Mouse (Mus musculus): Measurements from ENCODE around the gene Cfd. TPM values are rescaled to one million over a fixed set of nuclear protein-coding genes. Genes with fewer than 3 reads are reported as not detected.

Cfd gene
- total and polyA plus RNA-seq, 2 experiments from 2014 or later = not detected

DNA sequence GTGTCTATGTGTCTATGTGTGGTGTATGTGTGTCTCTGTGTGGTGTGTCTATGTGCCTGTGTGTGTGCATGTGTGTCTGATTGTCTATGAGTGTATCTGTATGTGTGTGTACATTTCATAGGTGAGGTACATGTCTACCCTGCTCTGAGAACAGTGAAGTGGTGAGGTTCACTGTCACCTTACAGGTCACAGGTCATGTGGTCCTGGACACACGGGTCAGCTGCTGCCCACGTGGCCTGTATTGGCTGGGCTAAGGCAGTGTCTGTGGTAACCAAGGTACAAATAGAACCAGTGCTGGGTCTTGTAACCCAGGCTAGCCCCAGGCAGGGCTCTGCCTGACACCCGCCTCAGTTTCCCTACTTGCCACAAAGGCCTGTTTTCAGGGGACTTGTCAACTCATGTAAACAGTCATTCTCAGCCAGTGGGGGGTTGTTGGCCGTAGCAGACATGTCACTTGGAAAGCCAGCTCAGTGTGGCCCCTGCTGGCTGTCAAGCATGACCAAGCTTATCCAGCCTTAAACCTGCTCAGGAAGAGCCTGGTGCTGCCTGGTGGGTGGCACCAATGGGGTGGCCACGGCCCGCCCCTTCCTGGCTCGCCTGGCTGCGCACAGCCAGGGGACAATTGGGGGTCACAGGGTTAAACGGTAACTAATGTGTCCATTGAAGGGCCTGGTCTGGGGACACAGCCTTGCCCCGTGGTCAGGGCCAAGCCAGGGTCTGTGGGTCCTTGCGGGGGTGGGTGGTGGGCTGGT is 47.3 kb downstream of the Cfd start:
- no peak for TF ChIP-seq CTCF (IDR thresholded peaks at IDR 0.05; ENCODE audit: low read depth)
- no peak for TF ChIP-seq EP300 (IDR thresholded peaks at IDR 0.05; ENCODE audit: low read depth)
- no peak overlapping the region for H3K9ac ChIP-seq (replicated peaks; ENCODE audit: low read depth, low read length)
- no peak for DNase-seq (ENCODE audit: low spot score)
- H3K27ac ChIP-seq (ENCODE audit: low read depth) = no peak overlapping the region
- H3K27me3 ChIP-seq (ENCODE audit: control insufficient read depth, insufficient read depth, low read length) = no peaks in the 10 kb centered on the region
- no peak for ATAC-seq (ENCODE audit: insufficient read depth, low read depth)
- H3K4me1 ChIP-seq (ENCODE audit: control insufficient read depth, insufficient read depth) = peaks cover 25% of the 10 kb centered on the region
- H3K4me3 ChIP-seq (ENCODE audit: low read depth, low read length) = no peak overlapping the region
- 85% methylated on average over 11 of the region's 11 CpGs for WGBS
- peak overlapping the region; percentile 55; the same call in 1 of the 2 replicates for H3K4me2 ChIP-seq (ENCODE audit: low read depth, low read length)
- H3K36me3 ChIP-seq (replicated peaks; ENCODE audit: control insufficient read depth, insufficient read depth, low read length) = no peaks in the 10 kb centered on the region
- H3K9me3 ChIP-seq (replicated peaks; ENCODE audit: control insufficient read depth, low read length) = no peaks in the 10 kb centered on the region

DNA sequence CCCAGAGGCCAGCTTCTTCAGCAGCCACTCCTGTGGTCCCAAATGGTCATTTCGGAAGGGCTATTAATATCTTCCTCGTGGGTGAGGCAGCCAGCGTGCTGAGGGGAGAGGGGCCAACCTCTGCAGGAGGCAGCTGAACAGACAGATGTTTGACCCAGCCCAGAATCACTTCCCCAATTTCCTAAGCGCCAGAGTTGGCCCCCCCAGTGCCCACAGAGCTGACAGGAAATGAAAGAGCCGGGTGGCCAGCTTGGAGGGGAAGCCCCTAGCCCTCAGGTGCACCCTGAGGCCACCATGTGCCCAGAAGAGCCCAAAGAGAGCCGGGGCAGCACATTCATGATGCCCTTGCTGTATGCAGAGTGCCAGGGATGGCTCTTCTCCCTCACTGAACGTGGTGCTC is 50.1 kb downstream of the Cfd start:
- peaks cover 24% of the 10 kb centered on the region for H3K4me1 ChIP-seq (ENCODE audit: control insufficient read depth, insufficient read depth)
- DNase-seq (ENCODE audit: low spot score) = no peak
- H3K27ac ChIP-seq (ENCODE audit: low read depth) = no peak overlapping the region
- 31% methylated on average over 7 of the region's 7 CpGs for WGBS
- no peaks in the 10 kb centered on the region for H3K36me3 ChIP-seq (replicated peaks; ENCODE audit: control insufficient read depth, insufficient read depth, low read length)
- ATAC-seq (ENCODE audit: insufficient read depth, low read depth) = no peak
- H3K4me3 ChIP-seq (ENCODE audit: low read depth, low read length) = no peak overlapping the region
- 0 out of 2 replicates have a peak overlapping the region, but pooled peaks have one; percentile 19 for H3K9ac ChIP-seq (replicated peaks; ENCODE audit: low read depth, low read length)
- no peak overlapping the region for H3K4me2 ChIP-seq (ENCODE audit: low read depth, low read length)
- no peaks in the 10 kb centered on the region for H3K27me3 ChIP-seq (ENCODE audit: control insufficient read depth, insufficient read depth, low read length)
- no peaks in the 10 kb centered on the region for H3K9me3 ChIP-seq (replicated peaks; ENCODE audit: control insufficient read depth, low read length)
- no peak for TF ChIP-seq EP300 (IDR thresholded peaks at IDR 0.05; ENCODE audit: low read depth)
- no peak for TF ChIP-seq CTCF (IDR thresholded peaks at IDR 0.05; ENCODE audit: low read depth)

Small RNA genes lying within 50 kb of the gene (microRNA-seq; reads per million reads assigned to microRNA genes)
- gene Mir6910 = not detected

Other genes with a start within 250 kb of the Cfd start
Only the 30 nearest of the 35 such genes appear.
- 19.7 and 28.3 TPM in 2 replicates for gene Tpgs1, start 221.5 kb upstream of the Cfd start, total RNA-seq (2014; rRNA removed; ENCODE audit: low replicate concordance)
- 43.6 and 45.3 TPM in 2 replicates for gene Tpgs1, start 221.5 kb upstream of the Cfd start, polyA plus RNA-seq (2015; fragmentation: Nextera tagmentation; extraction: Ambion mirVana)
- 162 and 183 TPM in 2 replicates for gene Cdc34, start 208.7 kb upstream of the Cfd start, total RNA-seq (2014; rRNA removed; ENCODE audit: low replicate concordance)
- gene Cdc34, start 208.7 kb upstream of the Cfd start, polyA plus RNA-seq (2015; fragmentation: Nextera tagmentation; extraction: Ambion mirVana) = 115 and 120 TPM in 2 replicates
- 2.4 and 2.5 TPM in 2 replicates for gene Gzmm, start 201.8 kb upstream of the Cfd start, total RNA-seq (2014; rRNA removed; ENCODE audit: low replicate concordance)
- gene Gzmm, start 201.8 kb upstream of the Cfd start, polyA plus RNA-seq (2015; fragmentation: Nextera tagmentation; extraction: Ambion mirVana) = 2.1 and 2.8 TPM in 2 replicates
- gene Bsg, start 186.4 kb upstream of the Cfd start, total RNA-seq (2014; rRNA removed; ENCODE audit: low replicate concordance) = 1,449 and 1,606 TPM in 2 replicates
- gene Bsg, start 186.4 kb upstream of the Cfd start, polyA plus RNA-seq (2015; fragmentation: Nextera tagmentation; extraction: Ambion mirVana) = 1,256 and 1,260 TPM in 2 replicates
- gene Hcn2, start 174.2 kb upstream of the Cfd start, total RNA-seq (2014; rRNA removed; ENCODE audit: low replicate concordance) = 3.5 and 5.5 TPM in 2 replicates
- gene Hcn2, start 174.2 kb upstream of the Cfd start, polyA plus RNA-seq (2015; fragmentation: Nextera tagmentation; extraction: Ambion mirVana) = 0.40 and 0.45 TPM in 2 replicates
- gene Polrmt, start 144.3 kb upstream of the Cfd start, total RNA-seq (2014; rRNA removed; ENCODE audit: low replicate concordance) = 36.9 and 56.2 TPM in 2 replicates
- 25.1 and 26.3 TPM in 2 replicates for gene Polrmt, start 144.3 kb upstream of the Cfd start, polyA plus RNA-seq (2015; fragmentation: Nextera tagmentation; extraction: Ambion mirVana)
- gene Fgf22, start 135.8 kb upstream of the Cfd start, total RNA-seq (2014; rRNA removed; ENCODE audit: low replicate concordance) = not detected in 2 replicates
- 0.14 TPM in 1 of 2 replicates, not detected in the other for gene Fgf22, start 135.8 kb upstream of the Cfd start, polyA plus RNA-seq (2015; fragmentation: Nextera tagmentation; extraction: Ambion mirVana)
- 38.6 and 67.5 TPM in 2 replicates for gene Rnf126, start 123.9 kb upstream of the Cfd start, total RNA-seq (2014; rRNA removed; ENCODE audit: low replicate concordance)
- 35.9 and 37.6 TPM in 2 replicates for gene Rnf126, start 123.9 kb upstream of the Cfd start, polyA plus RNA-seq (2015; fragmentation: Nextera tagmentation; extraction: Ambion mirVana)
- gene Fstl3, start 113.6 kb upstream of the Cfd start, total RNA-seq (2014; rRNA removed; ENCODE audit: low replicate concordance) = 21.4 and 28.0 TPM in 2 replicates
- 13.2 and 13.7 TPM in 2 replicates for gene Fstl3, start 113.6 kb upstream of the Cfd start, polyA plus RNA-seq (2015; fragmentation: Nextera tagmentation; extraction: Ambion mirVana)
- 1.3 and 1.4 TPM in 2 replicates for gene Prss57, start 99.9 kb upstream of the Cfd start, total RNA-seq (2014; rRNA removed; ENCODE audit: low replicate concordance)
- not detected in 2 replicates for gene Prss57, start 99.9 kb upstream of the Cfd start, polyA plus RNA-seq (2015; fragmentation: Nextera tagmentation; extraction: Ambion mirVana)
- 31.2 and 52.3 TPM in 2 replicates for gene Palm, start 97.3 kb upstream of the Cfd start, total RNA-seq (2014; rRNA removed; ENCODE audit: low replicate concordance)
- 39.8 and 44.0 TPM in 2 replicates for gene Palm, start 97.3 kb upstream of the Cfd start, polyA plus RNA-seq (2015; fragmentation: Nextera tagmentation; extraction: Ambion mirVana)
- not detected in 2 replicates for gene Misp, start 69.9 kb upstream of the Cfd start, total RNA-seq (2014; rRNA removed; ENCODE audit: low replicate concordance)
- gene Misp, start 69.9 kb upstream of the Cfd start, polyA plus RNA-seq (2015; fragmentation: Nextera tagmentation; extraction: Ambion mirVana) = 0.08 and 0.41 TPM in 2 replicates
- 186 and 196 TPM in 2 replicates for gene Ptbp1, start 36.4 kb upstream of the Cfd start, total RNA-seq (2014; rRNA removed; ENCODE audit: low replicate concordance)
- gene Ptbp1, start 36.4 kb upstream of the Cfd start, polyA plus RNA-seq (2015; fragmentation: Nextera tagmentation; extraction: Ambion mirVana) = 39.8 and 40.4 TPM in 2 replicates
- gene Prtn3, start 16.4 kb upstream of the Cfd start, total RNA-seq (2014; rRNA removed; ENCODE audit: low replicate concordance) = not detected in 2 replicates
- 0.70 and 0.74 TPM in 2 replicates for gene Prtn3, start 16.4 kb upstream of the Cfd start, polyA plus RNA-seq (2015; fragmentation: Nextera tagmentation; extraction: Ambion mirVana)
- gene Plppr3, start 16.2 kb upstream of the Cfd start, total RNA-seq (2014; rRNA removed; ENCODE audit: low replicate concordance) = 3.2 and 5.9 TPM in 2 replicates
- 2.5 and 3.0 TPM in 2 replicates for gene Plppr3, start 16.2 kb upstream of the Cfd start, polyA plus RNA-seq (2015; fragmentation: Nextera tagmentation; extraction: Ambion mirVana)
- not detected in 2 replicates for gene Elane, start 4.6 kb upstream of the Cfd start, total RNA-seq (2014; rRNA removed; ENCODE audit: low replicate concordance)
- not detected in 2 replicates for gene Elane, start 4.6 kb upstream of the Cfd start, polyA plus RNA-seq (2015; fragmentation: Nextera tagmentation; extraction: Ambion mirVana)
- 64.7 and 77.6 TPM in 2 replicates for gene Med16, start 18.1 kb downstream of the Cfd start, total RNA-seq (2014; rRNA removed; ENCODE audit: low replicate concordance)
- 30.9 and 36.2 TPM in 2 replicates for gene Med16, start 18.1 kb downstream of the Cfd start, polyA plus RNA-seq (2015; fragmentation: Nextera tagmentation; extraction: Ambion mirVana)
- not detected in 2 replicates for gene Gm26602, start 20.0 kb downstream of the Cfd start, total RNA-seq (2014; rRNA removed; ENCODE audit: low replicate concordance)
- 4.0 and 6.0 TPM in 2 replicates for gene Gm26602, start 20.0 kb downstream of the Cfd start, polyA plus RNA-seq (2015; fragmentation: Nextera tagmentation; extraction: Ambion mirVana)
- gene Kiss1r, start 26.1 kb downstream of the Cfd start, total RNA-seq (2014; rRNA removed; ENCODE audit: low replicate concordance) = not detected in 2 replicates
- gene Kiss1r, start 26.1 kb downstream of the Cfd start, polyA plus RNA-seq (2015; fragmentation: Nextera tagmentation; extraction: Ambion mirVana) = 0.45 and 0.57 TPM in 2 replicates
- 40.9 and 58.4 TPM in 2 replicates for gene R3hdm4, start 30.4 kb downstream of the Cfd start, total RNA-seq (2014; rRNA removed; ENCODE audit: low replicate concordance)
- 104 and 107 TPM in 2 replicates for gene R3hdm4, start 30.4 kb downstream of the Cfd start, polyA plus RNA-seq (2015; fragmentation: Nextera tagmentation; extraction: Ambion mirVana)
- 5.3 and 5.6 TPM in 2 replicates for gene Arid3a, start 36.2 kb downstream of the Cfd start, total RNA-seq (2014; rRNA removed; ENCODE audit: low replicate concordance)
- gene Arid3a, start 36.2 kb downstream of the Cfd start, polyA plus RNA-seq (2015; fragmentation: Nextera tagmentation; extraction: Ambion mirVana) = 0.65 and 0.77 TPM in 2 replicates
- gene Wdr18, start 69.3 kb downstream of the Cfd start, total RNA-seq (2014; rRNA removed; ENCODE audit: low replicate concordance) = 29.3 and 51.5 TPM in 2 replicates
- gene Wdr18, start 69.3 kb downstream of the Cfd start, polyA plus RNA-seq (2015; fragmentation: Nextera tagmentation; extraction: Ambion mirVana) = 54.3 and 58.4 TPM in 2 replicates
- not detected in 2 replicates for gene Grin3b, start 79.9 kb downstream of the Cfd start, total RNA-seq (2014; rRNA removed; ENCODE audit: low replicate concordance)
- 0.29 and 0.34 TPM in 2 replicates for gene Grin3b, start 79.9 kb downstream of the Cfd start, polyA plus RNA-seq (2015; fragmentation: Nextera tagmentation; extraction: Ambion mirVana)
- gene Tmem259, start 93.5 kb downstream of the Cfd start, total RNA-seq (2014; rRNA removed; ENCODE audit: low replicate concordance) = 162 and 182 TPM in 2 replicates
- 18.0 and 18.1 TPM in 2 replicates for gene Tmem259, start 93.5 kb downstream of the Cfd start, polyA plus RNA-seq (2015; fragmentation: Nextera tagmentation; extraction: Ambion mirVana)
- 142 and 158 TPM in 2 replicates for gene Cnn2, start 97.7 kb downstream of the Cfd start, total RNA-seq (2014; rRNA removed; ENCODE audit: low replicate concordance)
- 126 and 149 TPM in 2 replicates for gene Cnn2, start 97.7 kb downstream of the Cfd start, polyA plus RNA-seq (2015; fragmentation: Nextera tagmentation; extraction: Ambion mirVana)
- gene Abca7, start 105.6 kb downstream of the Cfd start, total RNA-seq (2014; rRNA removed; ENCODE audit: low replicate concordance) = 10.4 and 11.4 TPM in 2 replicates
- 1.9 TPM in 2 replicates for gene Abca7, start 105.6 kb downstream of the Cfd start, polyA plus RNA-seq (2015; fragmentation: Nextera tagmentation; extraction: Ambion mirVana)
- gene Arhgap45, start 125.8 kb downstream of the Cfd start, total RNA-seq (2014; rRNA removed; ENCODE audit: low replicate concordance) = 3.9 and 11.0 TPM in 2 replicates
- gene Arhgap45, start 125.8 kb downstream of the Cfd start, polyA plus RNA-seq (2015; fragmentation: Nextera tagmentation; extraction: Ambion mirVana) = 1.9 TPM in 2 replicates
- 70.6 and 106 TPM in 2 replicates for gene Polr2e, start 148.9 kb downstream of the Cfd start, total RNA-seq (2014; rRNA removed; ENCODE audit: low replicate concordance)
- gene Polr2e, start 148.9 kb downstream of the Cfd start, polyA plus RNA-seq (2015; fragmentation: Nextera tagmentation; extraction: Ambion mirVana) = 120 and 123 TPM in 2 replicates
- gene Gpx4, start 156.3 kb downstream of the Cfd start, total RNA-seq (2014; rRNA removed; ENCODE audit: low replicate concordance) = 490 and 500 TPM in 2 replicates
- gene Gpx4, start 156.3 kb downstream of the Cfd start, polyA plus RNA-seq (2015; fragmentation: Nextera tagmentation; extraction: Ambion mirVana) = 874 and 900 TPM in 2 replicates
- gene Sbno2, start 214.7 kb downstream of the Cfd start, total RNA-seq (2014; rRNA removed; ENCODE audit: low replicate concordance) = 21.1 and 22.0 TPM in 2 replicates
- 5.9 and 6.3 TPM in 2 replicates for gene Sbno2, start 214.7 kb downstream of the Cfd start, polyA plus RNA-seq (2015; fragmentation: Nextera tagmentation; extraction: Ambion mirVana)

Measured in heart, postnatal 0 days (tissue).